Mouse (Mus musculus): Measurements from ENCODE around the gene Tbx2. TPM values are rescaled to one million over a fixed set of nuclear protein-coding genes. Genes with fewer than 3 reads are reported as not detected.

Tbx2 gene
- total RNA-seq, 2 experiments from 2014 or later, result 1.9 to 2.0 TPM

DNA sequence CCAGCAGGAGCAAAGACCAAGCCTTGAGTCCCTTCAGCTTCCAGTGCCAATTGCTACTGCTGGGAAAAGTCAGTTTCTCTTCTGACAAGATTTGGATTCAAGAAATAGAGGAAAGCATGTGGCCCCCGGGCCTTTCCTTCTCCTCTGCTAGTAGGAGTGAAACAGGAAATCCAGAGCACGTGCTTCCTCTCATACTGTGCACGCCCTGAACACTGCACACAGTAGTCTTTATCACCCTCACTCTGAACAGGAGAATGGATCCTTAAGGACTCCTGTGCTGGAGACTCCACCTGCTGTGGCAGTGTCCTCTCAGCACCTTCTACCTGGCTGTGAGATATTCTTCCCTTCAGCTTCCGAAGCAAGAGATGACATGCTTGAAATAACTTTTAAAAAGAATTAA, 21.1 kb upstream of the Tbx2 start:
- no peak for TF ChIP-seq CTCF (IDR thresholded peaks at IDR 0.05)
- H3K4me3 ChIP-seq, result no peak overlapping the region
- intact Hi-C loops (cut with DNase I), result no loop called here
- H3K27ac ChIP-seq, result no peak overlapping the region
- no peak for DNase-seq (ENCODE audit: extremely low spot score in 1 of 2, low spot score in 2 of 2)

DNA sequence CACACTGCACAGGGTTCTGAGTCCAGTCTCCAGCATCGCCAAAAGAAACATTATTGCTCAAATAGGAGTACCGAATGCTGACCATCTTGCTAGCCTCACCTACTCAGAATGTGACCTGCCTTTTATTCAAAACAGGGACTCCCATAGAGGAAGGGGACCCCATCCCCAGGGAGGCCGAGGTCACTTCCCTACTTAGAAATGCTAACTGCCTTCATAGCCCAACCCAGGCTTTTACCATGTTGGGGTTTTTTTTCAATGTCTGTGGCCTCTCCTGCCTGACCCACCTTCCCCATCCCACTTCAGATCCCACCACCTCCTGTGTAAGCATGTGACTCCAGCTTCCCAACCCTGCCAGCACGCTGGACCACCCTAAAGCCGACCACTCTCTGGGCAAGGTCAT, 20.7 kb upstream of the Tbx2 start:
- intact Hi-C loops (cut with DNase I), result no loop called here
- no peak for TF ChIP-seq CTCF (IDR thresholded peaks at IDR 0.05)
- Histone ChIP-seq H3K27ac (no peak overlapping the region), H3K4me3 (no peak overlapping the region)
- DNase-seq (ENCODE audit: extremely low spot score in 1 of 2, low spot score in 2 of 2), result no peak

DNA sequence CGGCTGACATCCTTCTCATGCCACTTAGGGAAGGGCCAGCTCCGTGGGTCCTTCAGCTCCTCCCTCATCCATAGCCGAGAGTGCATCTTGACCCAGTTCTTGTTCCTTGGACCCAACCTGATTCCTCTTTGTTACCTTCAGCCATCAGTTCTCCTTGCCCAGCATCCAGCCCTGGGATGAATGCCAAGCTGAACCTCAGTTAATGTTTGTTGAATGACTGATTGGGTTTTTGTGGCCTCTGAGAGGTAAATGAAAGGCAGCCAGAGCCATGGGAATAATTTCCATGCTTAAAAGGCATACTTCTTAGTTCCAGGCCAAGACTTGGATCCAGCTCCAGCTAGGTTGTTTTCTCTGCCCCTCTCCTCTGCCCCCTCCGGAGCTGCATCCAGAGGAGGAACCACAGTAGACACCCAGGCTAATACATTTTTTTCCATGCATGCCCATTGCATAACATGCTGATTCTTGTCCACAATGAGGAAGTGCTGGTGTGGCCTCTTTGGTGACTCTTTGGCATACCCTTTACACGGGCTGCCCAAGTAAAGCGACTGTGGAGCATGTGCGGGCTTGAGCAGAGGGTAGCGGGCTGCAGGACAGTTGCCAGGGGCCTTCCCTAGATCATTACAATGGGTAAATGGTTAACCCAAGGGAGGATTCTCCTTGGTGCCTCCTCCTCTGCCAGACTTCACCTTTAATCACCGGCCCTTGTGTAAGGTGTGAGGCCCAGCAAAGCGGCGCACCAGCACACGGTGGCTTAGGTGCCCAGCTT, 20.0 kb upstream of the Tbx2 start:
- no peak for TF ChIP-seq CTCF (IDR thresholded peaks at IDR 0.05)
- DNase-seq (ENCODE audit: extremely low spot score in 1 of 2, low spot score in 2 of 2), result no peak
- intact Hi-C loops (cut with DNase I), result no loop called here

GRCm38 (mm10) chr11:85814678-85815077, 17.7 kb upstream of the Tbx2 start:
- no peak overlapping the region for H3K27ac ChIP-seq
- DNase-seq (ENCODE audit: extremely low spot score in 1 of 2, low spot score in 2 of 2), result no peak
- no peak overlapping the region for H3K4me3 ChIP-seq
- no peak for TF ChIP-seq CTCF (IDR thresholded peaks at IDR 0.05)
- intact Hi-C loops (cut with DNase I), result no loop called here

More for the DNA sequence above, 20.0 kb upstream of the Tbx2 start:
- H3K4me3 ChIP-seq, result no peak overlapping the region
- no peak overlapping the region for H3K27ac ChIP-seq

DNA sequence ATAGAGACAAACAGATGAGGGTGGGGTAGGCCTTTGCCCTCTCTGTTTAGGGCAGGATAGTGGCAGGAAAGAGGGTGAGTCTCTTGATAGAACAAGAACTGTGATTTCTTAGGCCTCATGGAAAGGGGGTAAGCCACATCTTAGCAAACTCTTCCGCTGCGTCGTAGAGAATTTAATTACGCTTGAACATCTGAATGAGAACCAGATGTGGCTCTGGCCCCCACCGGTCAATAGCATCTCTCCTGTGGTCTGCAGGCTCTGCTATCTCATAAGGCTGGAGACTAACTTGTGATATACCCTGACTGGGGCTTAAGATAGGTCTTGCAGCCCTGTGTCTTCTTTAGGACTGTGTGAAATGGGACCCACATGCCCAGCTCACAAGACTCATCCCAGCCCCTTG, 15.9 kb upstream of the Tbx2 start:
- intact Hi-C loops (cut with DNase I), result no loop called here
- TF ChIP-seq CTCF (IDR thresholded peaks at IDR 0.05), result no peak
- Histone ChIP-seq H3K27ac (no peak overlapping the region), H3K4me3 (no peak overlapping the region)
- DNase-seq (ENCODE audit: extremely low spot score in 1 of 2, low spot score in 2 of 2), result no peak

DNA sequence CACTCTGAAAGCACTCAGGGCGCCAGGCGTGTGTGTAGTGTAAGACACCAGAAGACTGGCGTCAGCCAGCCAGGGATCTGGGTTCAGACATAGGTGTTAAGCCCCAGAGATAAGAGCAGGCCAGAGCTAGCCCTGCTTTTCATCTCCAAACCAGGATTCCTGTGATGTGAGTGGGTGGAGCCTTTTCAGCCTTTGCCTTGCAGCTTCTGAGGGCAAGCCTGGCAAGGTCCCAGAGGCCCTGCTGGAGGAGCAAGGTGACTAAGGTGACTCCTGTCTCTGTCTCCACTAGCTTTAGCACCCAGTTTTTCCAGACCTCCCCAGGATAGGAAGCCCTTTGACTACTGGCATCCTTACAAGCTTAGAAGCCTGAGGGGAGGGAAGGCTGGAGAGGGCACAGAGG, 13.9 kb upstream of the Tbx2 start:
- DNase-seq (ENCODE audit: extremely low spot score in 1 of 2, low spot score in 2 of 2), result no peak
- Histone ChIP-seq H3K27ac (no peak overlapping the region), H3K4me3 (no peak overlapping the region)
- intact Hi-C loops (cut with DNase I), result no loop called here
- TF ChIP-seq CTCF (IDR thresholded peaks at IDR 0.05), result no peak

GRCm38 (mm10) chr11:85820959-85821358, 11.4 kb upstream of the Tbx2 start:
- no peak for TF ChIP-seq CTCF (IDR thresholded peaks at IDR 0.05)
- Histone ChIP-seq H3K27ac (no peak overlapping the region), H3K4me3 (no peak overlapping the region)
- intact Hi-C loops (cut with DNase I), result loop anchor here (5.0 kb wide), 3 partner anchors 59 to 439 kb away; no protein-coding TSS in a partner anchor
- DNase-seq (ENCODE audit: extremely low spot score in 1 of 2, low spot score in 2 of 2), result no peak

DNA sequence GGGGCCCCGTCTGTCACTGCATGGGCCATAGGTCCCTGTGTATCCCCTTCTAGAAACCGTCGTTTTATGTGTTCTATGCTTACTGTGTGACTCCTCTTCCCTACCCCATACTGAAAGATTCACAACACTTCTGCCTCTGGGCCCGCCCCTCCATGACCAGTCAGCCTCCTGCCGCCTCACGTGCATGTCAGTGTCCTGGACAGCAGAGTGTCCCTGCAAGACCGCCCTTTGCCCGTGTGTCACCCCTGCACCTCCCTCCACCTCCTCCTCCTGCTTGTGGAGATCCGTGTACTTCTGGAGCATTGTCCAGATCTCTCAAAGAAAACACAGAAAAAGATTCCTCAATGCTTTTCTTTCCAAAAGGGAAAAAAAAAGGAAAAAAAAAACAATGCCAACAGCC, 10.7 kb upstream of the Tbx2 start:
- Histone ChIP-seq H3K27ac (no peak overlapping the region), H3K4me3 (no peak overlapping the region)
- intact Hi-C loops (cut with DNase I), result loop anchor here (5.0 kb wide), 3 partner anchors 59 to 439 kb away; no protein-coding TSS in a partner anchor
- DNase-seq (ENCODE audit: extremely low spot score in 1 of 2, low spot score in 2 of 2), result no peak
- no peak for TF ChIP-seq CTCF (IDR thresholded peaks at IDR 0.05)

DNA sequence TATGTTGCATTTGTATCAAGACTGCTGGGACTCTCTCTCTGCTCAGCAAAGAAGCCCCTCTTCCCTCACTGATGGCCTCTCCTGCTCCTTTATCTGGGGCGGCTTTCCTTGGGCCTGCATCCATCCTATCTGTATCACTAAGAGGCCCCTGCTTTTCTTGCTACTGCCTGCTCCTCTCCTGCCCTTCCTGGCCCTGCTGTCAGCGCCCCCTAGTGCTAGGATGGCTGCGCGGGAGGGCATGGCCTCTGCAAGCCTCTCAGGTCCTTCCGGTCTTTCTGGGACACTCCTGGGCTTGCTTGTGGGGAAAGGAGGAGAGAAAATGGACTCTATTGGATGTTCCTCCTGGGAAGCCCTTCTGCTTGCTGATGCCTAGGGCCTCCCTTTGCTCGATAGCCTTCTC, 9.2 kb upstream of the Tbx2 start:
- Histone ChIP-seq H3K27ac (no peak overlapping the region), H3K4me3 (no peak overlapping the region)
- intact Hi-C loops (cut with DNase I), result loop anchor here (1.0 to 5.0 kb wide), 4 partner anchors 61 to 441 kb away; no protein-coding TSS in a partner anchor
- TF ChIP-seq CTCF (IDR thresholded peaks at IDR 0.05), result peak; percentile 81
- DNase-seq (ENCODE audit: extremely low spot score in 1 of 2, low spot score in 2 of 2), result peak; percentile 58 to 72

- Histone ChIP-seq H3K27ac (no peak overlapping the region), H3K4me3 (no peak overlapping the region)
- DNase-seq (ENCODE audit: extremely low spot score in 1 of 2, low spot score in 2 of 2), result no peak
- intact Hi-C loops (cut with DNase I), result loop anchor here (1.0 to 5.0 kb wide), 4 partner anchors 61 to 441 kb away; no protein-coding TSS in a partner anchor
- TF ChIP-seq CTCF (IDR thresholded peaks at IDR 0.05), result no peak
Observed at GRCm38 (mm10) chr11:85823794-85824193, 8.6 kb upstream of the Tbx2 start.

DNA sequence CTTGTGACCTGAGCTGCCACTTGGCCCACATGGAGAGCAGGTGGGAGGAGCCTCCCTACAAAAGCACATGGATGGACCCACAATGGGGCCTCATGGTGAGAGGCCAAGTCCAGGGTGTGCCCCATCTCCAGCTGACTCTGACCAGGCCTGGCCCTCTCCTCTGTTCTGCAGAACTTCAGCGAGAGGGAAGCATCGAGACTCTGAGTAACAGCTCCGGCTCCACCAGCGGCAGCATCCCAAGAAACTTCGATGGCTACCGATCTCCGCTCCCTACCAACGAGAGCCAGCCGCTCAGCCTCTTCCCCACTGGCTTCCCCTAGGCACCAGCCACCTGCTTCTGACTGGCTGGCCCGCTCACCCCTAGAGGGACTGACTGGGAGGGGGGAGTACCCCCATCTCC, 7.3 kb upstream of the Tbx2 start:
- no peak for DNase-seq (ENCODE audit: extremely low spot score in 1 of 2, low spot score in 2 of 2)
- no peak overlapping the region for H3K27ac ChIP-seq
- no peak for TF ChIP-seq CTCF (IDR thresholded peaks at IDR 0.05)
- intact Hi-C loops (cut with DNase I), result no loop called here
- H3K4me3 ChIP-seq, result no peak overlapping the region

GRCm38 (mm10) chr11:85825823-85826222, 6.5 kb upstream of the Tbx2 start:
- no peak overlapping the region for H3K4me3 ChIP-seq
- H3K27ac ChIP-seq, result no peak overlapping the region
- intact Hi-C loops (cut with DNase I), result no loop called here
- DNase-seq (ENCODE audit: extremely low spot score in 1 of 2, low spot score in 2 of 2), result no peak
- TF ChIP-seq CTCF (IDR thresholded peaks at IDR 0.05), result no peak

DNA sequence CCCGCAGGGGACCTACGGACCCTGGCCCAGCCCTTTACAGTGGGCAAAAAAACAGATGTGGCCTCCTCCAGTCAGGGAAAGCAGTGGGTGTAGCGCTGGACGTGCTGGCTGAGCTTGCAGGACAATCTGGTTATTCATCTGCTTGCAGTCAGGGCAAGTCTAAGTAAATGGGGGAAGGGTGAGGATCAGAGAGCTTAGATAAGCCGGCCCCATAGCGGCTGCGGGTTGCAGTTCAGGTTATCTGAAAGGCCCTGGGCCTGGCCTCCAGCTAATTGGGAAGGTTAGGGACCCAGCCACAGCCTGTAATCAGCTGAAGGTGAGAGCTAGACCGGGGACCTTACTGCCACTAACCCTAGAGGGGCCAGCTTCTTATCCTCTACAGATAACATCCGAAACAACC, 5.0 kb upstream of the Tbx2 start:
- no peak overlapping the region for H3K27ac ChIP-seq
- no peak overlapping the region for H3K4me3 ChIP-seq
- intact Hi-C loops (cut with DNase I), result no loop called here
- no peak for DNase-seq (ENCODE audit: extremely low spot score in 1 of 2, low spot score in 2 of 2)
- no peak for TF ChIP-seq CTCF (IDR thresholded peaks at IDR 0.05)
